Mouse (Mus musculus) hindbrain, embryonic 14.5 days (tissue): ENCODE data around the gene Lix1l. TPM values are rescaled to one million over a fixed set of nuclear protein-coding genes. Genes with fewer than 3 reads are reported as not detected.

ENCODE experiments used
- ATAC-seq: fragments of 200-750 bp; cut with Nextera tagmentation; 2 replicates; pipeline ENCODE4 v1.8.0; 2017; ENCODE audit warnings: moderate number of reproducible peaks, mild to moderate bottlenecking, moderate TSS enrichment, moderate library complexity; ENCODE audit not compliant: low FRiP score
- DNase-seq: peaks from one replicate; pipeline ENCODE4 v3.0.0-alpha.2; 2015; ENCODE audit warnings: low spot score
- H3K27ac ChIP-seq: fragments of 300-500 bp; sonication (generic); 2 replicates; pipeline ENCODE4 v1.5.1; 2014; ENCODE audit warnings: mild to moderate bottlenecking, moderate library complexity
- H3K27me3 ChIP-seq: fragments of 300-500 bp; sonication (generic); 2 replicates; pipeline ENCODE4 v1.6.1; 2014; ENCODE audit warnings: mild to moderate bottlenecking, low read length, mixed read lengths; ENCODE audit not compliant: control insufficient read depth, insufficient read depth
- H3K36me3 ChIP-seq: fragments of 300-500 bp; sonication (generic); replicated peaks from 2 replicates; pipeline ENCODE4 v1.6.1; 2014; ENCODE audit not compliant: control insufficient read depth, insufficient read depth
- H3K4me1 ChIP-seq: fragments of 300-500 bp; sonication (generic); replicated peaks from 2 replicates; pipeline ENCODE4 v1.6.1; 2014; ENCODE audit warnings: antibody characterized with exemption, low read length, mixed read lengths; ENCODE audit not compliant: control insufficient read depth, insufficient read depth
- H3K4me2 ChIP-seq: fragments of 300-500 bp; sonication (generic); replicated peaks from 2 replicates; pipeline ENCODE4 v1.6.1; 2014; ENCODE audit warnings: mild to moderate bottlenecking, moderate library complexity
- H3K4me3 ChIP-seq: fragments of 300-500 bp; sonication (generic); replicated peaks from 2 replicates; pipeline ENCODE4 v1.5.1; 2014; ENCODE audit warnings: mild to moderate bottlenecking, low read length
- H3K9ac ChIP-seq: fragments of 300-500 bp; sonication (generic); 2 replicates; pipeline ENCODE4 v1.6.1; 2014
- H3K9me3 ChIP-seq: fragments of 300-500 bp; sonication (generic); 2 replicates; pipeline ENCODE4 v1.6.1; 2016; ENCODE audit warnings: low read length; ENCODE audit not compliant: control insufficient read depth
- WGBS: fragments of 180-500 bp; shearing (Covaris S2); extraction: QIAGEN DNeasy Blood & Tissue Kit; methylation state at CpG from one replicate; pipeline ENCODE4 v1.1.7; 2014; 5-methylcytosine and 5-hydroxymethylcytosine counted together
- polyA plus RNA-seq: library from polyadenylated mRNA; unstranded; fragments of >200 nt; fragmentation: Nextera tagmentation; extraction: Ambion mirVana; gene quantifications from 2 replicates; pipeline ENCODE4 v1.2.1, GENCODE M21; 2014

The Lix1l gene
- polyA plus RNA-seq, 1 experiment from 2014 or later, result 6.1 TPM

DNA sequence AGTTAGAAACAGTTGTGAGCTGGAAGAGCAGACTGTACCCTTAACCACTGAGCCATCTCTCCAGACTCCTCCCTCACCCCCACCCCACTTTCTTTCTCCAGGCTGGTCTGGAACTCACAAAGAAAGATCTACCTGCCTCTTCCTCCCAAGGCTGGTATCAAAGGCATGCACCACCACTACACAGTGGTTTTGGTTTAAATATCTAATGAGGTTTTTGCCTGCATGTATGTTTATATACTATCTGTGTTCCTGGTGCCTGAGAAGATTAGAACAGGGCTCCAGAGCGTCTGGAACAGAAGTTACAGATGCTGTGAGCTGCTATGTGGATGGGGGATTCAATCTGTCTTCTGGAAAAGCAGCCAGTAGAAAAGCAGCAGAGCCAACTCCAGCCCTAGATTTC lies 33.1 kb downstream of the Lix1l start:
- 73% methylated on average over 1 of the region's 1 CpGs for WGBS
- H3K27me3 ChIP-seq, result no peaks in the 10 kb centered on the region
- no peak overlapping the region for H3K9ac ChIP-seq
- H3K9me3 ChIP-seq, result no peaks in the 10 kb centered on the region
- H3K36me3 ChIP-seq, result peaks cover 53% of the 10 kb centered on the region
- peaks cover 24% of the 10 kb centered on the region for H3K4me1 ChIP-seq
- no peak overlapping the region for H3K4me3 ChIP-seq
- H3K4me2 ChIP-seq, result no peak overlapping the region
- no peak overlapping the region for H3K27ac ChIP-seq
- ATAC-seq (no peak), DNase-seq (no peak)

DNA sequence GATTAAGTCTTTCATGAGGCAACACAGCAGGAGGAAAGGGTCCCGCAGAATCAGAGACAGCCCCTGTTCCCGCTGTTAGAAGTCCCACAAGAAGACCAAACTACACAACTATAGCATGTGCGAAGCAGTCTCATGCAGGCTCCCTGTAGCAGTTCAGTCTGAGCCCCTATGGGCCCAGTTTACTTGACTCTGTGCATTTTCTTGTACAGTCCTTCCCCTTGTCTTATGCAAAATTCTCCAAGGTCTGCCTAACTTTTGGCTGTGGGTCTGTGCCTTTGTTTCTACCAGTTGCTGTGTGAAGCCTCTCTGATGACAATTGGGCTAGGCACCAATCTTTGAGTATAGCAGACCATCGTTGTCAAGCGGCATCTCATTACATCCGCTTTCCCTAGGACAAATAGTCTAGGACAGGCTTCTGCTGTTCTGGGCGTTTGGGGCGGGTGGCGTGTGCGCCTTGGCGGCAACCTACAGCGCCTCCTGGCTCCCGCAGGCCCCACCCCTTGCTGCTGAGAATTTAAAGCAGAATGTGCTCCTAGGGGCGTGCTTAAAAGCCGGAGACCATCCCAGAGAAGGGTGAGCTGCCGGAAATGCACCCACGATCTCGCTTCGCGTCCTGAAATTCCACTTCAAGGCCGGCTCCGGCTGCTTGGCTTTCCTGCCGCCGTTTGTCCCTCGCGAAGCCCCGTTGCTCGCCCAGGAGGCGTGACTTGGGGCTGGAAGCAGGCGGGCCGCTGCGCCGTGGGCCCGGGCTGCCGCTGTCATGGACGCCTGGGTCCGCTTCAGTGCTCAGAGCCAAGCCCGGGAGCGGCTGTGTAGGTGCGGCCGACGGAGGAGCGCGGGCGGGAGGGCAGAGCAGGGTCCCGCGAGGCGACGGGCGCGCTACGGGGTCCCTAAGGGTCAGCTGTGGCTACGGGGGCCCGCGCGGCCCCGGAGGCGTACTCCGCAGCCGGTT lies 34.3 kb downstream of the Lix1l start, which contains the start of the genes Pex11b and Gm42957:
Gene Pex11b (plus strand): TSS at position 449 of the 952 bp plus-strand sequence.
Gene Gm42957 (plus strand): TSS at position 547 of the 952 bp plus-strand sequence.
- WGBS, result 2% methylated on average over 60 of the region's 60 CpGs
- Histone ChIP-seq H3K9me3 (no peaks in the 10 kb centered on the region), H3K27me3 (no peaks in the 10 kb centered on the region), H3K4me2 (peak within 1 kb of the TSS; percentile 88), H3K9ac (peak within 1 kb of the TSS; percentile 98), H3K27ac (peak within 1 kb of the TSS; percentile 80), H3K36me3 (peaks cover 62% of the 10 kb centered on the region), H3K4me1 (peaks cover 24% of the 10 kb centered on the region), H3K4me3 (peak within 1 kb of the TSS; percentile 87)
- ATAC-seq (peak; percentile 85), DNase-seq (peak; percentile 75)

DNA sequence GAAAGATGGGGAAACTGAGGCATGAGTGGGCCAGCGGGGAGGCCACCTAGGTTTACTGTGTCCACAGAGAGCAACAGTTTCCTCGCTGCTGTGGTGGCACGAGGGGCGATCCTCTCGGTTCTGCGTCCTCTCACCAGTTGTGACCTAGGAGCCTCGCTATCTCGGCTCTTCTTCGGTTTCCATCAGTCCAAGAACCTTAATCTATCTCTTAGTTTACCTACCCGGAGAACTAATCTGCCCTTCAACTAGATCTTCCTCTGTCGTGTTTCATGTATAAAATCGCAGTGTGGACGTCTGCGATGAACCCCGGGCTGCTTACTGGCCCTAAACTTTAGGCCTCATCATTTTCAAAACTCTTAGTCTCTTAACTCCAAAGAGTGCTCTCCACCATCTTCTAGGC lies 35.0 kb downstream of the Lix1l start:
- H3K9me3 ChIP-seq, result no peaks in the 10 kb centered on the region
- H3K4me2 ChIP-seq, result peak overlapping the region; percentile 88
- H3K36me3 ChIP-seq, result peaks cover 66% of the 10 kb centered on the region
- H3K4me1 ChIP-seq, result peaks cover 17% of the 10 kb centered on the region
- ATAC-seq (no peak), DNase-seq (no peak)
- H3K9ac ChIP-seq, result peak overlapping the region; percentile 98
- H3K27ac ChIP-seq, result peak overlapping the region; percentile 80
- WGBS, result 11% methylated on average over 15 of the region's 15 CpGs
- peak overlapping the region; percentile 87 for H3K4me3 ChIP-seq
- H3K27me3 ChIP-seq, result no peaks in the 10 kb centered on the region

DNA sequence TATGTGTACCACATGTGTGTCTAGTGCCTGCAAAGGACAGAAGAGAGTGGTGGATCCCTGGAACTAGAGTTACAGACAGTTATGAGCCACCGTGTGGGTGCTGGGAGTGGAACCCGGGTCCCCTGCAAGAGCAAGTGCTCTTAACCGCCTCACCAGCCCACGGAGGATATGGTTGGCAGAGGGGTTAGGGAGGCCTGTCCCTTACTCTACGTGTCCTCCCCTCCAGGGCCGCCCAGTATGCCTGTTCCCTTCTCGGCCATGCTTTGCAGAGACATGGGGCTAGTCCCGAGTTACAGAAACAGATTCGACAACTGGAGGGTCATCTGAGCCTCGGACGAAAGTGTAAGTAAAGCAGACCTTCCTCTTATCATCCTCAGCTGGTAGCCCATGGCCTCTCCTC lies 35.5 kb downstream of the Lix1l start:
- Histone ChIP-seq H3K4me2 (peak overlapping the region; percentile 88), H3K4me1 (peaks cover 14% of the 10 kb centered on the region), H3K27ac (no peak overlapping the region), H3K36me3 (peaks cover 66% of the 10 kb centered on the region), H3K9me3 (no peaks in the 10 kb centered on the region), H3K4me3 (peak overlapping the region; percentile 87), H3K9ac (peak overlapping the region; percentile 98), H3K27me3 (no peaks in the 10 kb centered on the region)
- DNase-seq (no peak), ATAC-seq (no peak)
- WGBS, result 74% methylated on average over 11 of the region's 11 CpGs

DNA sequence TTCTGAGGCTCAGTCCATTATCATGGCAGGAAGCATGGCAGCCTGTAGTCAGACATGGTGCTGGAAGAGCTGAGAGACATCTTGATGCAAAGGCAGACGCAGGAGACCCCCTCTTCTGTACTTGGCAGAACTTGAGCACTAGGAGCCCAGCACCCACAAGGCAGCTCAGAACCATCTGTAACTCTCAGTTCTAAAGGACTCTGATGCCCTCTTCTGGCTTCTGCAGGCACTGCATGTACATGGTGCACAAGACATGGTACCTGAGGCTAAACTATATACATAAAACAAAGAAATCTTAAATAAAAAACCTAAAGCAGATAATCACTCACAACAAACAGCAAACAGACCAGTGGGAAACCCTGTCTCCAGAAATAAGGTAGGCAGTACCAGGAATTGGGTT lies 38.3 kb downstream of the Lix1l start:
- Histone ChIP-seq H3K9me3 (no peaks in the 10 kb centered on the region), H3K36me3 (peaks cover 63% of the 10 kb centered on the region), H3K9ac (no peak overlapping the region), H3K27ac (no peak overlapping the region), H3K4me3 (no peak overlapping the region), H3K4me1 (peaks cover 14% of the 10 kb centered on the region), H3K27me3 (no peaks in the 10 kb centered on the region), H3K4me2 (no peak overlapping the region)
- ATAC-seq (no peak), DNase-seq (no peak)
- WGBS, result 72% methylated on average over 1 of the region's 1 CpGs

DNA sequence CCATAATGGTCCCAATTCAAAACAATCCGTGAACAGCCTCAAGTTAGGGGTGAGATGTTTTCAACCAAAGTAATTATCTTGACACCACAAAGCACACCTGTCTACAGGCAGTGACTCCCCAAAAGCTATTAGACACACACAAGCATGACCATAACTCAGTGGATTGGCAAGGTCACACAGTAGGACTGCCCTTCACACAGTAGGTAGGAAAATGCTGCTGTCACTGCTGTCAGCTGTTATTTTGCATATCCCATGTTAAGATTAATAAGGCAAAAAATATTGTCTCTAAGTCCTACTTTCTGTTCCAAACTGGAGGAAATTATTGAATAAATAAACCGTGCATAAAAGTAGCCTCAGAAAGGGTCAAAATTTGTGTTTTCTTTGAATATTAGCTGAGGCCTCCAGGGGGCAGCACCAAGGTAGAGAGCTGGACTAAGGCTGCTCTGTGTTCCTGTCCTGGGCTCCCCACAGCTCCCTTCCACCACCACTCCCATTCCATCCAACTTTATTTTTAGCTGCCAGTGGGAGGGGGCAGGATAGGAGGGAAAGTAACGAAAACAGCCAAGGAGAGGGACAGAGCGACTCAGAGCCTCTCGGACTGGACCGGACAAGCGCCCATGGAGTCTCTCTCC lies 44.2 kb downstream of the Lix1l start, which contains the start of gene Itga10:
Gene Itga10 (plus strand): TSS at position 567 of the 632 bp plus-strand sequence.
- Histone ChIP-seq H3K4me3 (no peak within 1 kb of the TSS), H3K27ac (no peak within 1 kb of the TSS), H3K36me3 (peaks cover 49% of the 10 kb centered on the region), H3K4me2 (no peak within 1 kb of the TSS), H3K4me1 (no peaks in the 10 kb centered on the region), H3K27me3 (no peaks in the 10 kb centered on the region), H3K9ac (no peak within 1 kb of the TSS), H3K9me3 (no peaks in the 10 kb centered on the region)
- DNase-seq (peak; percentile 45), ATAC-seq (no peak)
- 74% methylated on average over 7 of the region's 7 CpGs for WGBS

DNA sequence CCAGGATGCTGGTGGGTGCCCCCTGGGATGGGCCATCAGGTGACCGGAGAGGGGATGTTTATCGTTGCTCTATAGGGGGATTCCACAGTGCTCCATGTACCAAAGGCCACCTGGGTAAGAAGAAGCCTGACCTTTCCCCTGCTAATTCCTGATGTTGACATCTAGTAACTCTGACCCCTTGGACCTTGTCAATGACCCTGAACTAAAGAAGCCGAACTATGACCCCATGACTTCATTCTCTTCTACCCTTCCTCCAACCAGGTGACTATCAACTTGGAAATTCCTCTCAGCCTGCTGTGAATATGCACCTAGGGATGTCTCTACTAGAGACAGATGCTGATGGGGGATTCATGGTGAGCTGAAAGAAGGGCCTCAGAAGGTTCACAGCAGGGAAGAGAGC lies 46.4 kb downstream of the Lix1l start:
- Histone ChIP-seq H3K36me3 (peaks cover 30% of the 10 kb centered on the region), H3K27ac (no peak overlapping the region), H3K4me2 (no peak overlapping the region), H3K4me1 (no peaks in the 10 kb centered on the region), H3K9me3 (no peaks in the 10 kb centered on the region), H3K9ac (no peak overlapping the region), H3K4me3 (no peak overlapping the region), H3K27me3 (no peaks in the 10 kb centered on the region)
- ATAC-seq (no peak), DNase-seq (no peak)
- WGBS, result 89% methylated on average over 3 of the region's 3 CpGs

DNA sequence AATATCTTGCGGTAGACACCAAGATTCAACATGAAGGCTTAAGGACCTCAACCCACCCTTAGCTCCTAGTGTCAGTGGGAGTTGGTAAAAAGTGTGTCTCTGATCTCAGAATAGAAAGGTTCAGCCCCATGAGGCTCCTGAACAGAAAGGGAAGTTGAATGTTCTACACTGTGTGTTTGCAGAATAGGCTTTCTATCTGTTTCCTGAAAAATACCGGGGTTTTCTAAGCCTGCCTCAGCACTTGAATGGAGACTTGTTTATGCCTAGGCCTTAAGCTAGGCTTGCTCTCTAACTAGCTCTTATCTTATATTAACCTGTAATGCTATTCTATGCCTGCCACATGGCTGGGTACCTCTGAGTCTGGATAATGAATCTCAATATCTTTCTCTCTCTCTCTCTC lies 60.0 kb downstream of the Lix1l start:
- H3K4me2 ChIP-seq, result no peak overlapping the region
- 0 out of 2 replicates have a peak, but pooled peaks cover 10% of the 10 kb centered on the region for H3K4me1 ChIP-seq
- H3K27ac ChIP-seq, result no peak overlapping the region
- H3K27me3 ChIP-seq, result no peaks in the 10 kb centered on the region
- H3K4me3 ChIP-seq, result no peak overlapping the region
- H3K9me3 ChIP-seq, result no peaks in the 10 kb centered on the region
- DNase-seq, result no peak
- 87% methylated on average over 2 of the region's 2 CpGs for WGBS
- peaks cover 5% of the 10 kb centered on the region; the same call in 1 of the 2 replicates for H3K36me3 ChIP-seq
- H3K9ac ChIP-seq, result no peak overlapping the region
- no peak for ATAC-seq

DNA sequence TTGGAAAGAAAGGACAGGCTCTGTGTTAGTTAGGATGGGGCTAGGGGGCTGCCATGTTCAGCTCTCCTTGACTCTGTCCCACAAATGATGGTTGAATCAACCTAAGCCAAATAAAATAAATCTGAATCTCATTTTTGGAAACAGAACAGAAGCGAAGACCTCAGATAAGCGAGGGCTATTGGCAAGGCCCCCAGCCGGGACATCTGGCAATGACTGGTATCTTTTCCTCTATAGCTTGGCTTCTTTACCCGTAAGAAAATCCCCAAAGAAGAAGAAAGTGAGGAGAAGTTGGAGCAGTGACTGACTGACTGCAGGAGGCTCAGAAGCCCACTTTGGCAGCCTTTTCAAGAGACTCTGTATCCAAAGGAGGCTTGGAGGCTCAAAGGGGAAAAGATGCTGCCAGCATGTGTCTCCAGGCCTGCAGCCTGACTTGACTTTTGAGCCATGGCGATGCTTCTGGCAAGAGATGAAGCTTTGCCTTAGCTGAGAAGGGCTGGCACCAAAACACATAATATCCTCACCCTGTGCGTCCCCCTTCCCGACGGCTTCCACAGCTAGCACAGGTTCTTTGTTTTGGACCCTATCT lies 61.9 kb downstream of the Lix1l start:
- Histone ChIP-seq H3K4me3 (no peak overlapping the region), H3K9me3 (no peaks in the 10 kb centered on the region), H3K27me3 (no peaks in the 10 kb centered on the region), H3K27ac (peak overlapping the region; percentile 45), H3K4me1 (0 out of 2 replicates have a peak, but pooled peaks cover 10% of the 10 kb centered on the region), H3K9ac (peak overlapping the region; percentile 50; the same call in 1 of the 2 replicates), H3K4me2 (peak overlapping the region; percentile 60), H3K36me3 (no peaks in the 10 kb centered on the region)
- WGBS, result 52% methylated on average over 8 of the region's 8 CpGs
- ATAC-seq, result no peak; the same call in 1 of the 2 replicates
- DNase-seq, result no peak
